Mouse (Mus musculus) G1E (cell line): ENCODE data around the gene Gm10577.

Experiments used
- CTCF ChIP-seq: IDR thresholded peaks from 2 replicates; pipeline ENCODE4 v1.5.1; 2012; ENCODE audit warnings: low read depth, low read length, inconsistent platforms, mixed read lengths
- GATA1 ChIP-seq: IDR thresholded peaks from 2 replicates; pipeline ENCODE4 v1.6.1; 2012; ENCODE audit warnings: borderline replicate concordance, low read length, inconsistent platforms, mixed read lengths
- POLR2AphosphoS5 ChIP-seq: IDR thresholded peaks from 2 replicates; pipeline ENCODE4 v1.6.1; 2012; ENCODE audit warnings: low read depth, low read length, inconsistent platforms; ENCODE audit not compliant: insufficient replicate concordance

DNA sequence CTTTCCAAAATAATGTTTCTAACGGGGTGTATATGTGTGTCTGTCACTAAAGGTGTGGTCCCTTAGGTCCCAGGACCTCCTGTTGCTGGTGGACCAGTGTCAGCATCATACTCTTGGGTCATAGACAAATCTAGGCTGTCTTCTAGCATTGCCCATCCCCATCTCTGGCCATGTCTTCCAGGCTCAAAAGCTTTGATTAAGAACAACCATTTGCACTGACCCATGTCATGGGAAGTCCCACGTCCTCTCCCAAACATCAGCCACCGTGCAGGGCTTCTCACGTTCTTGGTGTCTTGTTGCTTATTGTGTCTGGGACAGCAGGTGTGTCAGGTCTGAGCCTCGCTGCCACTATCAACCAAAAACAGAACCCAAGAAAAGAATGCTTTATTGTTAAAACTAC, 24.9 kb downstream of the Gm10577 start:
- TF ChIP-seq CTCF (no peak), GATA1 (no peak), POLR2AphosphoS5 (no peak)
